Mouse (Mus musculus): ENCODE measurements around the gene Foxj1.
A peak's percentile ranks its signal among the peaks of the same experiment; 100 is the strongest.

Foxj1 gene

GRCm38 (mm10) chr11:116342069-116342791 lies 7.0 kb upstream of the Foxj1 start:
- no peak for DNase-seq (ENCODE audit: low spot score in 2 of 2)

GRCm38 (mm10) chr11:116337531-116337930 lies 2.3 kb upstream of the Foxj1 start:
- no peak for DNase-seq (ENCODE audit: low spot score in 2 of 2)

GRCm38 (mm10) chr11:116337000-116337399 lies 1.8 kb upstream of the Foxj1 start:
- DNase-seq (ENCODE audit: low spot score in 2 of 2), result no peak

- no peak for DNase-seq (ENCODE audit: low spot score in 2 of 2)
Measured at GRCm38 (mm10) chr11:116336393-116336792, 1.2 kb upstream of the Foxj1 start.

GRCm38 (mm10) chr11:116334417-116334782 lies 799 bp downstream of the Foxj1 start:
- no peak for DNase-seq (ENCODE audit: low spot score in 2 of 2)

GRCm38 (mm10) chr11:116333526-116334416 lies 1.4 kb downstream of the Foxj1 start:
- no peak for DNase-seq (ENCODE audit: low spot score in 2 of 2)

- no peak for DNase-seq (ENCODE audit: low spot score in 2 of 2)
Measured at GRCm38 (mm10) chr11:116332983-116333270, 2.3 kb downstream of the Foxj1 start.

- no peak for DNase-seq (ENCODE audit: low spot score in 2 of 2)
Measured at GRCm38 (mm10) chr11:116332232-116332982, 2.8 kb downstream of the Foxj1 start.

- DNase-seq (ENCODE audit: low spot score in 2 of 2), result no peak
Measured at GRCm38 (mm10) chr11:116330211-116330518, 5.0 kb downstream of the Foxj1 start.

GRCm38 (mm10) chr11:116329314-116330210 lies 5.6 kb downstream of the Foxj1 start:
- DNase-seq (ENCODE audit: low spot score in 2 of 2), result no peak

- DNase-seq (ENCODE audit: low spot score in 2 of 2), result no peak
Measured at GRCm38 (mm10) chr11:116326963-116327603, 8.1 kb downstream of the Foxj1 start.

- peak; percentile 76 to 78 for DNase-seq (ENCODE audit: low spot score in 2 of 2)
Measured at GRCm38 (mm10) chr11:116318719-116319659, 16.2 kb downstream of the Foxj1 start.

GRCm38 (mm10) chr11:116312359-116312758 lies 22.8 kb downstream of the Foxj1 start:
- no peak for DNase-seq (ENCODE audit: low spot score in 2 of 2)

GRCm38 (mm10) chr11:116311169-116311568 lies 24.0 kb downstream of the Foxj1 start:
- no peak for DNase-seq (ENCODE audit: low spot score in 2 of 2)

- no peak for DNase-seq (ENCODE audit: low spot score in 2 of 2)
Measured at GRCm38 (mm10) chr11:116309601-116310000, 25.6 kb downstream of the Foxj1 start.

- no peak for DNase-seq (ENCODE audit: low spot score in 2 of 2)
Measured at GRCm38 (mm10) chr11:116307762-116308531, 27.3 kb downstream of the Foxj1 start.

- DNase-seq (ENCODE audit: low spot score in 2 of 2), result no peak
Measured at GRCm38 (mm10) chr11:116307019-116307725, 28.0 kb downstream of the Foxj1 start, which contains the start of gene Exoc7. Gene Exoc7 (minus strand): TSS chr11:116307233.

Measured in frontal cortex, postnatal 25 days (tissue).